Mouse (Mus musculus) cerebellum, postnatal 25 days (tissue): ENCODE measurements at regions not wholly inside any gene's neighbourhood (a gene's known extent, or its start where the extent isn't known, plus 50 kb on each side); places are given as distances from the start of the nearest gene placed in this dataset.

Experiments used
- DNase-seq, 2 experiments: peaks; one replicate each; pipeline ENCODE4 v3.0.0; 2021; ENCODE audit warnings: mixed read lengths in 2 of 2

GRCm38 (mm10) chr10:118766826-118767225 is 103.2 kb downstream of the Dyrk2 start:
- DNase-seq, result no peak

GRCm38 (mm10) chr10:118769751-118770150 is 100.3 kb downstream of the Dyrk2 start:
- no peak for DNase-seq

- no peak for DNase-seq
Observed at GRCm38 (mm10) chr10:118778656-118779055, 91.4 kb downstream of the Dyrk2 start.

GRCm38 (mm10) chr10:118780831-118781569 is 89.0 kb downstream of the Dyrk2 start:
- DNase-seq, result no peak

GRCm38 (mm10) chr10:118781811-118782232 is 88.2 kb downstream of the Dyrk2 start:
- DNase-seq, result no peak

GRCm38 (mm10) chr10:118782646-118783045 is 87.4 kb downstream of the Dyrk2 start:
- DNase-seq, result peak in 1 of 2 experiments; percentile 35

- DNase-seq, result no peak
Observed at GRCm38 (mm10) chr10:118787280-118787690, 82.7 kb downstream of the Dyrk2 start.

GRCm38 (mm10) chr10:118792352-118793100 is 77.5 kb downstream of the Dyrk2 start:
- DNase-seq, result no peak

- no peak for DNase-seq
Observed at GRCm38 (mm10) chr10:118793794-118794193, 76.2 kb downstream of the Dyrk2 start.

- DNase-seq, result no peak
Observed at GRCm38 (mm10) chr10:118794395-118795060, 75.5 kb downstream of the Dyrk2 start.

- no peak for DNase-seq
Observed at GRCm38 (mm10) chr10:118795061-118795407, 75.0 kb downstream of the Dyrk2 start.

- no peak for DNase-seq
Observed at GRCm38 (mm10) chr10:118796512-118796911, 73.5 kb downstream of the Dyrk2 start.

- DNase-seq, result no peak
Observed at GRCm38 (mm10) chr10:118797256-118797655, 72.8 kb downstream of the Dyrk2 start.

- DNase-seq, result no peak
Observed at GRCm38 (mm10) chr10:118799767-118800166, 70.2 kb downstream of the Dyrk2 start.

- DNase-seq, result no peak
Observed at GRCm38 (mm10) chr10:118803922-118804557, 66.0 kb downstream of the Dyrk2 start.

- DNase-seq, result no peak
Observed at GRCm38 (mm10) chr10:118804574-118804973, 65.4 kb downstream of the Dyrk2 start.
